Mouse (Mus musculus) forebrain, embryonic 16.5 days (tissue): ENCODE measurements at regions not wholly inside any gene's neighbourhood (a gene's known extent, or its start where the extent isn't known, plus 50 kb on each side); places are given as distances from the start of the nearest gene placed in this dataset.

Experiments used
- ATAC-seq: fragments of 200-750 bp; cut with Nextera tagmentation; 2 replicates; pipeline ENCODE4 v1.8.0; 2017; ENCODE audit warnings: mild to moderate bottlenecking, moderate library complexity
- H3K27ac ChIP-seq: fragments of 300-500 bp; sonication (generic); 2 replicates; pipeline ENCODE4 v1.5.1; 2014; ENCODE audit warnings: low read length, control low read depth
- H3K27me3 ChIP-seq: fragments of 300-500 bp; sonication (generic); replicated peaks from 2 replicates; pipeline ENCODE4 v1.6.1; 2014; ENCODE audit warnings: low read length; ENCODE audit not compliant: control insufficient read depth, insufficient read depth
- H3K36me3 ChIP-seq: fragments of 300-500 bp; sonication (generic); 2 replicates; pipeline ENCODE4 v1.6.1; 2014; ENCODE audit not compliant: control insufficient read depth, insufficient read depth
- H3K4me1 ChIP-seq: fragments of 300-500 bp; sonication (generic); replicated peaks from 2 replicates; pipeline ENCODE4 v1.6.1; 2014; ENCODE audit warnings: low read length; ENCODE audit not compliant: control insufficient read depth, insufficient read depth
- H3K4me2 ChIP-seq: fragments of 300-500 bp; sonication (generic); 2 replicates; pipeline ENCODE4 v1.6.1; 2014; ENCODE audit warnings: mild to moderate bottlenecking, low read length, control low read depth
- H3K4me3 ChIP-seq: fragments of 300-500 bp; sonication (generic); replicated peaks from 2 replicates; pipeline ENCODE4 v1.5.1; 2014; ENCODE audit warnings: mild to moderate bottlenecking, low read length, control low read depth
- H3K9ac ChIP-seq: fragments of 300-500 bp; sonication (generic); replicated peaks from 2 replicates; pipeline ENCODE4 v1.6.1; 2014; ENCODE audit warnings: low read depth, low read length, control low read depth
- H3K9me3 ChIP-seq: fragments of 300-500 bp; sonication (generic); 2 replicates; pipeline ENCODE4 v1.6.1; 2016; ENCODE audit warnings: low read length; ENCODE audit not compliant: control insufficient read depth
- WGBS: fragments of 180-500 bp; shearing (Covaris S2); extraction: QIAGEN DNeasy Blood & Tissue Kit; methylation state at CpG from one replicate; pipeline ENCODE4 v1.1.7; 2014; 5-methylcytosine and 5-hydroxymethylcytosine counted together

- Histone ChIP-seq H3K36me3 (no peaks in the 10 kb centered on the region), H3K4me1 (no peaks in the 10 kb centered on the region), H3K27me3 (no peaks in the 10 kb centered on the region), H3K27ac (no peak overlapping the region), H3K9me3 (no peaks in the 10 kb centered on the region), H3K4me2 (no peak overlapping the region), H3K9ac (no peak overlapping the region), H3K4me3 (no peak overlapping the region)
- WGBS, result 68% methylated on average over 10 of the region's 10 CpGs
- no peak for ATAC-seq
These were observed 147.4 kb upstream of the Ado start for GRCm38 (mm10) chr10:67695891-67696853.

- no peak overlapping the region for H3K4me3 ChIP-seq
- H3K4me1 ChIP-seq, result no peaks in the 10 kb centered on the region
- H3K9ac ChIP-seq, result no peak overlapping the region
- H3K4me2 ChIP-seq, result no peak overlapping the region
- H3K27me3 ChIP-seq, result no peaks in the 10 kb centered on the region
- ATAC-seq, result no peak
- H3K27ac ChIP-seq, result no peak overlapping the region
- 91% methylated on average over 4 of the region's 4 CpGs for WGBS
- no peaks in the 10 kb centered on the region for H3K36me3 ChIP-seq
- no peaks in the 10 kb centered on the region for H3K9me3 ChIP-seq
These were observed 146.0 kb upstream of the Ado start for GRCm38 (mm10) chr10:67694751-67695150.

GRCm38 (mm10) chr10:67693586-67693985 is 144.8 kb upstream of the Ado start:
- H3K9ac ChIP-seq, result no peak overlapping the region
- no peaks in the 10 kb centered on the region for H3K36me3 ChIP-seq
- H3K27me3 ChIP-seq, result no peaks in the 10 kb centered on the region
- H3K4me3 ChIP-seq, result no peak overlapping the region
- H3K4me2 ChIP-seq, result no peak overlapping the region
- no peaks in the 10 kb centered on the region for H3K4me1 ChIP-seq
- no peak overlapping the region for H3K27ac ChIP-seq
- WGBS, result 80% methylated on average over 4 of the region's 4 CpGs
- H3K9me3 ChIP-seq, result no peaks in the 10 kb centered on the region
- ATAC-seq, result no peak

GRCm38 (mm10) chr10:67689944-67690670 is 141.4 kb upstream of the Ado start:
- H3K27ac ChIP-seq, result no peak overlapping the region
- H3K4me3 ChIP-seq, result no peak overlapping the region
- H3K4me1 ChIP-seq, result no peaks in the 10 kb centered on the region
- no peak for ATAC-seq
- no peaks in the 10 kb centered on the region for H3K27me3 ChIP-seq
- H3K36me3 ChIP-seq, result no peaks in the 10 kb centered on the region
- H3K9me3 ChIP-seq, result no peaks in the 10 kb centered on the region
- H3K4me2 ChIP-seq, result no peak overlapping the region
- no peak overlapping the region for H3K9ac ChIP-seq
- 91% methylated on average over 15 of the region's 15 CpGs for WGBS

GRCm38 (mm10) chr10:67679382-67679781 is 130.6 kb upstream of the Ado start:
- no peak overlapping the region for H3K4me3 ChIP-seq
- H3K27me3 ChIP-seq, result no peaks in the 10 kb centered on the region
- no peaks in the 10 kb centered on the region for H3K9me3 ChIP-seq
- no peak overlapping the region for H3K4me2 ChIP-seq
- H3K9ac ChIP-seq, result no peak overlapping the region
- H3K36me3 ChIP-seq, result no peaks in the 10 kb centered on the region
- H3K4me1 ChIP-seq, result no peaks in the 10 kb centered on the region
- 97% methylated on average over 4 of the region's 4 CpGs for WGBS
- no peak for ATAC-seq
- H3K27ac ChIP-seq, result no peak overlapping the region

GRCm38 (mm10) chr10:67673450-67673849 is 124.7 kb upstream of the Ado start:
- Histone ChIP-seq H3K9me3 (no peaks in the 10 kb centered on the region), H3K27ac (no peak overlapping the region), H3K36me3 (no peaks in the 10 kb centered on the region), H3K4me2 (no peak overlapping the region), H3K4me1 (no peaks in the 10 kb centered on the region), H3K4me3 (no peak overlapping the region), H3K27me3 (no peaks in the 10 kb centered on the region), H3K9ac (no peak overlapping the region)
- 88% methylated on average over 8 of the region's 8 CpGs for WGBS
- ATAC-seq, result no peak

GRCm38 (mm10) chr10:67672281-67672680 is 123.5 kb upstream of the Ado start:
- no peaks in the 10 kb centered on the region for H3K27me3 ChIP-seq
- no peak overlapping the region for H3K4me2 ChIP-seq
- H3K4me1 ChIP-seq, result no peaks in the 10 kb centered on the region
- no peak overlapping the region for H3K9ac ChIP-seq
- no peaks in the 10 kb centered on the region for H3K36me3 ChIP-seq
- H3K9me3 ChIP-seq, result no peaks in the 10 kb centered on the region
- no peak overlapping the region for H3K4me3 ChIP-seq
- no peak for ATAC-seq
- no peak overlapping the region for H3K27ac ChIP-seq
- WGBS, result 67% methylated on average over 8 of the region's 8 CpGs

- no peaks in the 10 kb centered on the region for H3K27me3 ChIP-seq
- ATAC-seq, result no peak
These were observed 120.3 kb upstream of the Ado start for GRCm38 (mm10) chr10:67669066-67669465.

GRCm38 (mm10) chr10:67663028-67663427 is 114.3 kb upstream of the Ado start:
- Histone ChIP-seq H3K4me1 (no peaks in the 10 kb centered on the region), H3K4me3 (no peak overlapping the region), H3K36me3 (no peaks in the 10 kb centered on the region), H3K9ac (no peak overlapping the region), H3K27me3 (no peaks in the 10 kb centered on the region), H3K27ac (no peak overlapping the region), H3K4me2 (no peak overlapping the region), H3K9me3 (no peaks in the 10 kb centered on the region)
- WGBS, result 70% methylated on average over 3 of the region's 3 CpGs
- ATAC-seq, result no peak

More at GRCm38 (mm10) chr10:67669066-67669465, 120.3 kb upstream of the Ado start:
- Histone ChIP-seq H3K4me2 (no peak overlapping the region), H3K9me3 (no peaks in the 10 kb centered on the region), H3K9ac (no peak overlapping the region), H3K4me1 (no peaks in the 10 kb centered on the region), H3K27ac (no peak overlapping the region), H3K36me3 (no peaks in the 10 kb centered on the region), H3K4me3 (no peak overlapping the region)
- 87% methylated on average over 2 of the region's 2 CpGs for WGBS
